In the genomic region with DNA sequence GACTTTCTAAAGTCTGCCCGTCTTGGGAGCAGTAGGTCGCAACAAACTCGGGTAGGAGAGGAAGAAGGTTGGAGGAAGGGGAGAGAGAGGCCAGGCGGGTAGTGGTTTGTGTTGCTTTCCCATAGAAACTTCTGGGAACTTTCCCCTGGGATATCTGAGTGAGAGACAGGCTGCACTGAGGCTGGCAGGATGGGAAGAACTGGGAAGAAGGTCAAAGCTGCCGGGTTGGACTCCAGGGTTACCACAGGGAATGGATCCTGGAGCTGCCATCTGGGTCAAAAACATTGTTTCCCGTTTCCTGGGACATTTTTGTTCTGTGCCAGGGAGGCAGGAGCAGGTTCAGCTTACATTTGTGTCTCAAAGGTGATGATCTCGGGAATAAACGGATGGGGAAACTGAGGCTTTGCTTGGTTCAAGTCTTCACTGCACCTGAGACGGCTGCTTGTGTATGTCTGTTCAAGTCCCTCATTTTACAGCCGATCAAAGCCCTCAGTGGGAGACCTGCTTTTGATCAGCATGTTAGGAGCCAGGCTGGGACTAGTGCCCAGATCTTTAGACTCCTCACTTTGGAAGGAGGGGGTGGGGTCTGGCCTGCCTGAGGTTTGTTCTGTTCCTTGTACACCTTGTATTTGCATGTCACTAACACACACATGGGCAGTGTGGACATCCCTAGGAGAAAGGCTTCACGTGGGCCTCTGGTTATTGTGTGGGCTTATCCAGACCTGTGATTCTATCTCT, we compare ENCODE assay signal across 10 mouse cellular contexts. TPM values are rescaled to one million over a fixed set of nuclear protein-coding genes. Genes with fewer than 3 reads are reported as not detected.
A peak's percentile ranks its signal among the peaks of the same experiment; 100 is the strongest.
DNase-seq lines count a peak whose midpoint lies in the region; ATAC-seq lines count a peak whose summit lies in the region.
"Had no signal": no experiment of that assay in that cellular context is flagged by ENCODE, and none has a peak within 500 bp of the region (broad histone marks: within the 10 kb centered on the region; RNA-seq: fewer than 3 reads in every experiment).

No protein-coding gene starts in this region.

- H3K4me3 ChIP-seq in kidney, embryonic 15.5 days (replicated peaks), result peak overlapping the region; percentile 44
- peak overlapping the region; percentile 56 for H3K4me3 ChIP-seq in forebrain, embryonic 10.5 days
- peak overlapping the region; percentile 40; the same call in 1 of the 2 replicates for H3K4me3 ChIP-seq in intestine, embryonic 14.5 days (ENCODE audit: low read depth, low read length)
- H3K4me3 ChIP-seq in neural tube, embryonic 12.5 days, result 0 out of 2 replicates have a peak overlapping the region, but pooled peaks have one; percentile 37

- peaks cover 33% of the 10 kb centered on the region for H3K27me3 ChIP-seq in kidney, embryonic 15.5 days
- peaks cover 54% of the 10 kb centered on the region for H3K27me3 ChIP-seq in forebrain, embryonic 10.5 days (ENCODE audit: poor library complexity, severe bottlenecking)
- H3K27me3 ChIP-seq in intestine, embryonic 14.5 days (replicated peaks; ENCODE audit: control insufficient read depth, insufficient read depth, low read length), result 0 out of 2 replicates have a peak, but pooled peaks cover 14% of the 10 kb centered on the region
- peaks cover 21% of the 10 kb centered on the region for H3K27me3 ChIP-seq in neural tube, embryonic 12.5 days (replicated peaks)

- no peaks in the 10 kb centered on the region for H3K9me3 ChIP-seq in kidney, embryonic 15.5 days (replicated peaks)
- no peaks in the 10 kb centered on the region for H3K9me3 ChIP-seq in forebrain, embryonic 10.5 days
- H3K9me3 ChIP-seq in intestine, embryonic 14.5 days (ENCODE audit: control insufficient read depth, low read length), result no peaks in the 10 kb centered on the region
- no peaks in the 10 kb centered on the region for H3K9me3 ChIP-seq in neural tube, embryonic 12.5 days
- H3K9me3 ChIP-seq: G1E had no signal

- 30% methylated on average over 11 of the region's 11 CpGs for WGBS in kidney, embryonic 15.5 days
- WGBS in forebrain, embryonic 10.5 days, result 24% methylated on average over 11 of the region's 11 CpGs
- WGBS in intestine, embryonic 14.5 days, result 36% methylated on average over 11 of the region's 11 CpGs
- 27% methylated on average over 11 of the region's 11 CpGs for WGBS in neural tube, embryonic 12.5 days

- H3K4me2 ChIP-seq in kidney, embryonic 15.5 days, result peak overlapping the region; percentile 85
- H3K4me2 ChIP-seq in intestine, embryonic 14.5 days (ENCODE audit: low read length), result peak overlapping the region; percentile 66
- peak overlapping the region; percentile 80 for H3K4me2 ChIP-seq in neural tube, embryonic 12.5 days (replicated peaks)

- no peak overlapping the region for H3K9ac ChIP-seq in kidney, embryonic 15.5 days
- no peak overlapping the region for H3K9ac ChIP-seq in intestine, embryonic 14.5 days (ENCODE audit: low read length)
- peak overlapping the region; percentile 58; the same call in 1 of the 2 replicates for H3K9ac ChIP-seq in neural tube, embryonic 12.5 days

- no peak for DNase-seq in kidney, adult 8-10 months
- no peak for DNase-seq in forebrain, embryonic 10.5 days (ENCODE audit: extremely low spot score, low spot score)
- no peak for DNase-seq in intestine, embryonic 14.5 days (ENCODE audit: low spot score)
- DNase-seq in left cerebral cortex, adult 11 months (ENCODE audit: low spot score), result no peak
- no peak for DNase-seq in cerebellum, adult 18-20 months
- DNase-seq in urinary bladder, postnatal 36 days (ENCODE audit: low spot score in 2 of 2), result no peak
- DNase-seq: kidney, postnatal 25 days had no signal

- no peak for ATAC-seq in kidney, embryonic 15.5 days (replicated peaks; ENCODE audit: low FRiP score)
- no peak for ATAC-seq in intestine, embryonic 14.5 days (replicated peaks; ENCODE audit: low FRiP score, low TSS enrichment, low read depth)
- no peak for ATAC-seq in neural tube, embryonic 12.5 days (ENCODE audit: low FRiP score, low read depth)

- no peak overlapping the region for H3K27ac ChIP-seq in kidney, embryonic 15.5 days
- H3K27ac ChIP-seq in forebrain, embryonic 10.5 days, result 0 out of 2 replicates have a peak overlapping the region, but pooled peaks have one; percentile 20
- no peak overlapping the region for H3K27ac ChIP-seq in intestine, embryonic 14.5 days (ENCODE audit: low read depth)
- H3K27ac ChIP-seq in neural tube, embryonic 12.5 days, result no peak overlapping the region

- peaks cover 16% of the 10 kb centered on the region for H3K4me1 ChIP-seq in kidney, embryonic 15.5 days
- peaks cover 21% of the 10 kb centered on the region for H3K4me1 ChIP-seq in forebrain, embryonic 10.5 days
- H3K4me1 ChIP-seq in intestine, embryonic 14.5 days (replicated peaks; ENCODE audit: control insufficient read depth, insufficient read depth, low read length), result 0 out of 2 replicates have a peak, but pooled peaks cover 4% of the 10 kb centered on the region
- H3K4me1 ChIP-seq in neural tube, embryonic 12.5 days, result peaks cover 14% of the 10 kb centered on the region; the same call in 1 of the 2 replicates

- no peaks in the 10 kb centered on the region for H3K36me3 ChIP-seq in kidney, embryonic 15.5 days
- H3K36me3 ChIP-seq in forebrain, embryonic 10.5 days (replicated peaks), result no peaks in the 10 kb centered on the region
- H3K36me3 ChIP-seq in intestine, embryonic 14.5 days (ENCODE audit: control insufficient read depth, insufficient read depth, low read length), result no peaks in the 10 kb centered on the region
- no peaks in the 10 kb centered on the region for H3K36me3 ChIP-seq in neural tube, embryonic 12.5 days
- H3K36me3 ChIP-seq: G1E had no signal

RNA-seq across cellular contexts. Expression of a gene that starts 1.3 kb away (rescaled TPM):
- polyA plus RNA-seq in kidney, embryonic 15.5 days (2015; fragmentation: Nextera tagmentation; extraction: Ambion mirVana), result 0.63 and 1.2 TPM in 2 replicates
- polyA plus RNA-seq in forebrain, embryonic 10.5 days (2016; fragmentation: Nextera tagmentation; extraction: Ambion mirVana), result 0.16 and 0.17 TPM in 2 replicates
- polyA plus RNA-seq in intestine, embryonic 14.5 days (2014; fragmentation: Nextera tagmentation; extraction: Ambion mirVana), result 1.3 and 1.4 TPM in 2 replicates
- polyA plus RNA-seq in neural tube, embryonic 12.5 days (2016; fragmentation: Nextera tagmentation; extraction: Ambion mirVana), result 0.65 and 0.79 TPM in 2 replicates
- polyA plus RNA-seq: G1E had no signal

RNA-seq across cellular contexts. Expression of a gene that starts 11.0 kb away (rescaled TPM):
- 0.06 and 0.08 TPM in 2 replicates for polyA plus RNA-seq in kidney, embryonic 15.5 days (2015; fragmentation: Nextera tagmentation; extraction: Ambion mirVana)
- 0.16 TPM in 1 of 2 replicates, not detected in the other for polyA plus RNA-seq in forebrain, embryonic 10.5 days (2016; fragmentation: Nextera tagmentation; extraction: Ambion mirVana)
- polyA plus RNA-seq in intestine, embryonic 14.5 days (2014; fragmentation: Nextera tagmentation; extraction: Ambion mirVana), result 0.18 TPM in 1 of 2 replicates, not detected in the other
- not detected in 2 replicates for polyA plus RNA-seq in neural tube, embryonic 12.5 days (2016; fragmentation: Nextera tagmentation; extraction: Ambion mirVana)
- polyA plus RNA-seq: G1E had no signal
